Mouse (Mus musculus) hindbrain, postnatal 0 days (tissue): ENCODE measurements around the gene Slc46a1. TPM values are rescaled to one million over a fixed set of nuclear protein-coding genes. Genes with fewer than 3 reads are reported as not detected.

ENCODE experiments used
- ATAC-seq: fragments of 200-750 bp; cut with Nextera tagmentation; 2 replicates; pipeline ENCODE4 v1.8.0; 2017; ENCODE audit warnings: mild to moderate bottlenecking, moderate TSS enrichment, moderate library complexity
- DNase-seq: peaks from one replicate; pipeline ENCODE4 v3.0.0-alpha.2; 2015; ENCODE audit warnings: low spot score
- H3K27ac ChIP-seq: fragments of 300-500 bp; sonication (generic); 2 replicates; pipeline ENCODE4 v1.5.1; 2014; ENCODE audit warnings: mild to moderate bottlenecking
- H3K27me3 ChIP-seq: fragments of 300-500 bp; sonication (generic); 2 replicates; pipeline ENCODE4 v1.6.1; 2014; ENCODE audit warnings: low read length, mixed read lengths; ENCODE audit not compliant: insufficient read depth
- H3K36me3 ChIP-seq: fragments of 300-500 bp; sonication (generic); 2 replicates; pipeline ENCODE4 v1.6.1; 2014; ENCODE audit warnings: low read length, mixed read lengths; ENCODE audit not compliant: insufficient read depth
- H3K4me1 ChIP-seq: fragments of 300-500 bp; sonication (generic); 2 replicates; pipeline ENCODE4 v1.6.1; 2014; ENCODE audit warnings: antibody characterized with exemption, low read length, mixed read lengths; ENCODE audit not compliant: insufficient read depth
- H3K4me2 ChIP-seq: fragments of 300-500 bp; sonication (generic); 2 replicates; pipeline ENCODE4 v1.6.1; 2014; ENCODE audit warnings: low read depth, mild to moderate bottlenecking, low read length, moderate library complexity, mixed read lengths
- H3K4me3 ChIP-seq: fragments of 300-500 bp; sonication (generic); 2 replicates; pipeline ENCODE4 v1.5.1; 2014; ENCODE audit warnings: low read length
- H3K9ac ChIP-seq: fragments of 300-500 bp; sonication (generic); replicated peaks from 2 replicates; pipeline ENCODE4 v1.6.1; 2014; ENCODE audit warnings: mild to moderate bottlenecking, low read length, moderate library complexity, mixed read lengths
- H3K9me3 ChIP-seq: fragments of 300-500 bp; sonication (generic); 2 replicates; pipeline ENCODE4 v1.6.1; 2016; ENCODE audit warnings: low read length, mixed read lengths
- CTCF ChIP-seq: IDR thresholded peaks from 2 replicates; pipeline ENCODE4 v1.5.1; 2016; ENCODE audit warnings: antibody characterized with exemption, control low read depth, low read depth
- WGBS: fragments of 180-500 bp; shearing (Covaris S2); extraction: QIAGEN DNeasy Blood & Tissue Kit; methylation state at CpG from one replicate; pipeline ENCODE4 v1.1.7; 2014; 5-methylcytosine and 5-hydroxymethylcytosine counted together
- polyA plus RNA-seq: library from polyadenylated mRNA; unstranded; fragments of >200 nt; fragmentation: Nextera tagmentation; extraction: Ambion mirVana; gene quantifications from 2 replicates; pipeline ENCODE4 v1.2.1, GENCODE M21; 2015
- total RNA-seq: library from RNA; depleted of rRNA; stranded (reverse); fragments of >200 nt; gene quantifications from 2 replicates; pipeline ENCODE4 v1.2.3, GENCODE M21; 2014

Slc46a1 gene
- total and polyA plus RNA-seq, 2 experiments from 2014 or later = 20.6 to 21.7 TPM

- Histone ChIP-seq H3K4me1 (no peaks in the 10 kb centered on the region), H3K9ac (no peak overlapping the region), H3K9me3 (no peaks in the 10 kb centered on the region), H3K36me3 (no peaks in the 10 kb centered on the region), H3K27me3 (no peaks in the 10 kb centered on the region), H3K4me2 (no peak overlapping the region), H3K27ac (no peak overlapping the region), H3K4me3 (no peak overlapping the region)
- DNase-seq (no peak), ATAC-seq (no peak)
- TF ChIP-seq CTCF = no peak
- 97% methylated on average over 1 of the region's 1 CpGs for WGBS
Observed at GRCm38 (mm10) chr11:78425572-78425971, 39.9 kb upstream of the Slc46a1 start.

GRCm38 (mm10) chr11:78427655-78428054, 37.8 kb upstream of the Slc46a1 start:
- H3K27me3 ChIP-seq = no peaks in the 10 kb centered on the region
- DNase-seq (no peak), ATAC-seq (no peak)
- no peak overlapping the region for H3K9ac ChIP-seq
- no peak overlapping the region for H3K27ac ChIP-seq
- WGBS = 96% methylated on average over 6 of the region's 6 CpGs
- no peaks in the 10 kb centered on the region for H3K4me1 ChIP-seq
- H3K9me3 ChIP-seq = no peaks in the 10 kb centered on the region
- no peaks in the 10 kb centered on the region for H3K36me3 ChIP-seq
- H3K4me3 ChIP-seq = no peak overlapping the region
- no peak for TF ChIP-seq CTCF
- no peak overlapping the region for H3K4me2 ChIP-seq

GRCm38 (mm10) chr11:78428309-78428708, 37.2 kb upstream of the Slc46a1 start:
- DNase-seq (no peak), ATAC-seq (no peak)
- no peak for TF ChIP-seq CTCF
- WGBS = 72% methylated on average over 5 of the region's 5 CpGs
- H3K4me1 ChIP-seq = no peaks in the 10 kb centered on the region
- no peak overlapping the region for H3K27ac ChIP-seq
- H3K9me3 ChIP-seq = no peaks in the 10 kb centered on the region
- no peak overlapping the region for H3K9ac ChIP-seq
- no peak overlapping the region for H3K4me2 ChIP-seq
- no peaks in the 10 kb centered on the region for H3K27me3 ChIP-seq
- no peak overlapping the region for H3K4me3 ChIP-seq
- H3K36me3 ChIP-seq = no peaks in the 10 kb centered on the region

GRCm38 (mm10) chr11:78430195-78430878, 35.2 kb upstream of the Slc46a1 start:
- TF ChIP-seq CTCF = no peak
- Histone ChIP-seq H3K4me1 (no peaks in the 10 kb centered on the region), H3K9me3 (no peaks in the 10 kb centered on the region), H3K27me3 (no peaks in the 10 kb centered on the region), H3K9ac (no peak overlapping the region), H3K4me3 (no peak overlapping the region), H3K4me2 (no peak overlapping the region), H3K27ac (no peak overlapping the region), H3K36me3 (no peaks in the 10 kb centered on the region)
- no peak for DNase-seq
- ATAC-seq = no peak
- 51% methylated on average over 11 of the region's 11 CpGs for WGBS

GRCm38 (mm10) chr11:78431176-78431575, 34.3 kb upstream of the Slc46a1 start:
- no peak overlapping the region for H3K4me2 ChIP-seq
- H3K27ac ChIP-seq = no peak overlapping the region
- no peak for TF ChIP-seq CTCF
- H3K27me3 ChIP-seq = no peaks in the 10 kb centered on the region
- no peak for DNase-seq
- no peaks in the 10 kb centered on the region for H3K36me3 ChIP-seq
- H3K4me1 ChIP-seq = no peaks in the 10 kb centered on the region
- ATAC-seq = no peak
- no peak overlapping the region for H3K9ac ChIP-seq
- 85% methylated on average over 10 of the region's 10 CpGs for WGBS
- no peak overlapping the region for H3K4me3 ChIP-seq
- H3K9me3 ChIP-seq = no peaks in the 10 kb centered on the region

GRCm38 (mm10) chr11:78434052-78434451, 31.4 kb upstream of the Slc46a1 start:
- no peak for DNase-seq
- WGBS = 87% methylated on average over 4 of the region's 4 CpGs
- no peak overlapping the region for H3K27ac ChIP-seq

GRCm38 (mm10) chr11:78435776-78436349, 29.6 kb upstream of the Slc46a1 start:
- DNase-seq (peak; percentile 36), ATAC-seq (no peak)
- TF ChIP-seq CTCF = peak; percentile 66
- H3K9ac ChIP-seq = no peak overlapping the region
- H3K36me3 ChIP-seq = no peaks in the 10 kb centered on the region
- no peak overlapping the region for H3K27ac ChIP-seq
- H3K4me3 ChIP-seq = no peak overlapping the region
- H3K4me2 ChIP-seq = no peak overlapping the region
- H3K4me1 ChIP-seq = no peaks in the 10 kb centered on the region
- WGBS = 9% methylated on average over 19 of the region's 19 CpGs
- H3K27me3 ChIP-seq = no peaks in the 10 kb centered on the region
- H3K9me3 ChIP-seq = no peaks in the 10 kb centered on the region

More at GRCm38 (mm10) chr11:78434052-78434451, 31.4 kb upstream of the Slc46a1 start:
- no peak for ATAC-seq
- no peaks in the 10 kb centered on the region for H3K36me3 ChIP-seq
- no peak overlapping the region for H3K9ac ChIP-seq
- H3K4me2 ChIP-seq = no peak overlapping the region
- no peak for TF ChIP-seq CTCF
- H3K4me1 ChIP-seq = no peaks in the 10 kb centered on the region
- H3K4me3 ChIP-seq = no peak overlapping the region
- H3K9me3 ChIP-seq = no peaks in the 10 kb centered on the region
- H3K27me3 ChIP-seq = no peaks in the 10 kb centered on the region
